Mouse (Mus musculus) WW6 (cell line): ENCODE measurements around the gene Gm14444.
A peak's percentile ranks its signal among the peaks of the same experiment; 100 is the strongest.
"Not testable (repeated sequence)": the region's sequence is repeated elsewhere in the genome, so short reads cannot be mapped to it uniquely, and the experiment has no call there.

ENCODE experiments used
- DNase-seq: peaks from one replicate; pipeline ENCODE4 v3.0.0-alpha.2; 2013; ENCODE audit warnings: low read depth, low spot score

Gene Gm14444

GRCm38 (mm10) chr2:175010022-175010421, at the start of gene Gm14444:
Gene Gm14444, plus strand, starts transcription at chr2:175010241.
- DNase-seq, result peak; percentile 3

GRCm38 (mm10) chr2:174965466-174965865, 44.6 kb upstream of the Gm14444 start:
- not testable (repeated sequence) for DNase-seq

DNA sequence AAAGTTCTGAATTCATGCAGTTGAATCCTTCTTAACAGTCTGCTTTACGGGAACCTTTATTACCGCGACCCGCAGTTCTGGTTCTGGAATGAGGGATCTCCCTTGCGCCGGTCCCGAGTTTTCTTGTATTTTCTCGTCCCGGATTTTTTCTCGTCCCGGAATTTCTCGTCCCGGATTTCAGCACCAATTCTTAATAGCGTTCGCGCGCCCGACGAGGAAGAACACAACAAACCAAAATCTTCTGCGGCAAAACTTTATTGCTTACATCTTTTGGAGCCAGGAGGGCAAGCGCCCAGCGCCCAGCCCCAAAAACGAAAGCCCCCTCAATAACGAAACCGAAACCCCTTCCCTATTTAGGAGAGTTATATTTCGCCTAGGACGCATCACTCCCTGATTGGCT, 34.2 kb downstream of the Gm14444 start:
- DNase-seq, result not testable (repeated sequence)

DNA sequence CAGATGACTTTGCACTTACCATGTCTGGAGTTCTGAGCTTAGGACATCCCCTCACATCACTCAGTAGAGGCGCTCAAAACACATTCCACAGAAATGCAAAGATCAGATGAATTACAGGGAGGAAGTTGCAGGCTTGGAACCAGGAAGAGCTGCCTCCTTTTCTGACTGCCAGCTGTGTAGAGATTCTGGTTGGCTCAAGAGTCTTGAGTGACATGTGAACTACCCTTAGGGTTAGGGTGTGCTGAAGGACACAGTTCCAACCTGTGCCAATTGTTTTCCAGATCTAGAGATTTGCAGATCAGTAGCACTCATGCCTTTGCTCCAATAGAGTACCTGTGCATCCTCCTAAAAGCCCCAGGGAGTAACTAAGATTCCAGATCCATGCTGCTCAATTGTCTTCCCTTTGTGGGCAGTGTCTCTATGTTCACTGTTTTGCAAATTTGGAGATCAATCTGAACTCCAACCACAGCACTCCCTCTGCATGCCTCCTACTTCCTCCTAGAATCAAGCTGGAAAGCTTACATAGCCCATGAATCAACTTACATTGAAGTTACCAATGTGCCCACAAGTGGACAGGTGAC, 57.7 kb downstream of the Gm14444 start, which contains the start of gene Gm14393:
Gene Gm14393 (minus strand): TSS at position 101 of the 581 bp plus-strand sequence.
- DNase-seq, result peak; percentile 36
